Mouse (Mus musculus) neural tube, embryonic 12.5 days (tissue): ENCODE measurements at regions not wholly inside any gene's neighbourhood (a gene's known extent, or its start where the extent isn't known, plus 50 kb on each side); places are given as distances from the start of the nearest gene placed in this dataset.
A peak's percentile ranks its signal among the peaks of the same experiment; 100 is the strongest.

Source experiments
- ATAC-seq: fragments of 200-750 bp; cut with Nextera tagmentation; 2 replicates; pipeline ENCODE4 v1.8.0; 2017; ENCODE audit warnings: low read depth, mild to moderate bottlenecking, moderate TSS enrichment, moderate library complexity; ENCODE audit not compliant: low FRiP score
- H3K27ac ChIP-seq: fragments of 300-500 bp; sonication (generic); 2 replicates; pipeline ENCODE4 v1.5.1; 2016
- H3K27me3 ChIP-seq: fragments of 300-500 bp; sonication (generic); replicated peaks from 2 replicates; pipeline ENCODE4 v1.6.1; 2016; ENCODE audit warnings: mild to moderate bottlenecking
- H3K36me3 ChIP-seq: fragments of 300-500 bp; sonication (generic); 2 replicates; pipeline ENCODE4 v1.6.1; 2016; ENCODE audit warnings: mild to moderate bottlenecking
- H3K4me1 ChIP-seq: fragments of 300-500 bp; sonication (generic); 2 replicates; pipeline ENCODE4 v1.6.1; 2016
- H3K4me2 ChIP-seq: fragments of 300-500 bp; sonication (generic); replicated peaks from 2 replicates; pipeline ENCODE4 v1.6.1; 2016; ENCODE audit warnings: mild to moderate bottlenecking
- H3K4me3 ChIP-seq: fragments of 300-500 bp; sonication (generic); 2 replicates; pipeline ENCODE4 v1.5.1; 2016
- H3K9ac ChIP-seq: fragments of 300-500 bp; sonication (generic); 2 replicates; pipeline ENCODE4 v1.6.1; 2016; ENCODE audit warnings: mild to moderate bottlenecking
- H3K9me3 ChIP-seq: fragments of 300-500 bp; sonication (generic); 2 replicates; pipeline ENCODE4 v1.6.1; 2016; ENCODE audit warnings: mild to moderate bottlenecking
- WGBS: fragments of 180-500 bp; shearing (Covaris S2); methylation state at CpG from one replicate; pipeline ENCODE4 v1.1.7; 2016; 5-methylcytosine and 5-hydroxymethylcytosine counted together

DNA sequence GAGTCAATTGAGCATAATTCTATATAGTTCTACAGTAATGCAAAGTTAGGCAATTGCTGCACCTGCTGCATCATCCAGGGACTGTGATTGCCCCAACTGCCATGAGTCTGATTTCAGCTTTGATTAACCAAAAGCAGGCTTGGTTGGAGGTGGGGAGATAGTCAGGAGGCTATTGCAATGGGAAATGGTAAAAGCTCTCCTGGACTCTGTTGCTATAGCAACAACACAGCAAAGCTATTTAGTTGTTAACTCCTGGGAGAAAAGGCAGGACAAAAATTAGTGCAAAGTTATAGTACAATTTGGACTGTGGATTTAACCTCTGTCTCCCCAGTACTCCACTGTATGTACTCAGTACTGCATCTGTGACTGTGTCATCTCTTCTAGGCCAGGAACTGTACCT lies 51.7 kb upstream of the Rasgrf1 start:
- Histone ChIP-seq H3K4me3 (no peak overlapping the region), H3K27me3 (no peaks in the 10 kb centered on the region), H3K4me2 (no peak overlapping the region), H3K4me1 (no peaks in the 10 kb centered on the region), H3K27ac (no peak overlapping the region), H3K36me3 (no peaks in the 10 kb centered on the region), H3K9me3 (no peaks in the 10 kb centered on the region), H3K9ac (no peak overlapping the region)
- no peak for ATAC-seq

DNA sequence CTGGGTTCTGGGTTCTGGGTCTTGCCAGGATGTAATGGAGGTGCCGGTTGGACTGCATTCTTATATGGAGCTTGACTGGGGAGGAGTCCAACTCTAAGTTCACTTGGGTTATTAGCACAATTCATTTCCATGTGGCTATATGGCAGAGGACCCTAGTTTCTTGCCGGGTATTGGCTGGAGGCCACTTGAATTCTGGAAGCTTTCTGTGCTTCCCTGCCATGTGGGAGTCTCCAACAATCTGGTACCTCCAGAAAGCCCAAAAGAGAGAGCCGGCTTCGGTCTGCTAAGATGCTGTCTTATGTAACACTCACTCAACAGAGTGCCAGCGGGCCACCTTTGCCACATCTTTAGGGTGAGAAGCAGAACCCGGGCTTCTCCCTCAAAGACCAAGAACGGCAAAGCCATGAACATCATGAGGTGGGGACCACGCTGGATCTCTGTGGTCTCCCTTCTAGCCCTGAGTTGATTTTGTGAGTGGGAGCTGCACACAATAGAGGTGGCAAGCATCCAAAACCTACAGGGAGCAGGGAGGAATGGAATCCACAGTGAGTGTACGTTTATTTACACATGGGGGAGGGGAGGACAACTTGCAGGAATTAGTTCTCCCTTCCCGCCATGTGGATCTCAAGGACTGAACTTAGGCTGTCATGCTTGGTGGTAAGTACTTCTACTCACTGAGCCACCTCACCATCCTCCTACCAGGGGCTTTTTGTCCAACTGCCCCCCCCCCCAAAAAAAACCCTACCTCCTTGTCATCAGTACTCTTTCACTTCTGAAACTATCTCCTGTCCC lies 59.0 kb upstream of the Rasgrf1 start:
- WGBS, result 91% methylated on average over 10 of the region's 10 CpGs
- Histone ChIP-seq H3K27me3 (no peaks in the 10 kb centered on the region), H3K9ac (no peak overlapping the region), H3K27ac (no peak overlapping the region), H3K4me1 (no peaks in the 10 kb centered on the region), H3K4me2 (no peak overlapping the region), H3K4me3 (no peak overlapping the region), H3K36me3 (no peaks in the 10 kb centered on the region), H3K9me3 (no peaks in the 10 kb centered on the region)
- ATAC-seq, result no peak

GRCm38 (mm10) chr9:89849947-89850346 lies 59.8 kb upstream of the Rasgrf1 start:
- ATAC-seq, result no peak
- Histone ChIP-seq H3K4me1 (no peaks in the 10 kb centered on the region), H3K9ac (no peak overlapping the region), H3K36me3 (no peaks in the 10 kb centered on the region), H3K27me3 (no peaks in the 10 kb centered on the region), H3K27ac (no peak overlapping the region), H3K9me3 (no peaks in the 10 kb centered on the region), H3K4me3 (no peak overlapping the region), H3K4me2 (no peak overlapping the region)
- WGBS, result 89% methylated on average over 3 of the region's 3 CpGs

DNA sequence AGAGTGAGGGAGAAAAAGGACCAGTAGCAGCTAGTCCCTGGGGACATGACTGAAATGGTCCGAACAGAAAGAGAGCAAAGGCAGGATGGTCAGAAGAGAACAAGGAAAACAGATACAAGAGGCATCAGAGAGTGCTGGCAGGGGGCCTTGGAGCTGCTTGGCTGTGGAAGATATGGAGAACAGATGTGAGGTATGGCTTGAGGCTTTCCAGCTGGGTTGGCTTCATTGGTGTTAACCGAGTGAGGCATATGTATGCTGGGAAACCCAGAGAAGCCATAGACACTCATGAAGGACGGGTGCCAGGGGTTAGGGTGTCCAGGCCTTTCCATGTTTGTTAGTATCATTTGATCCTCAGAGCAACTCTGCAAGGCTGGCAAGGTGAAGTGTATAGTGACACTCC lies 61.1 kb upstream of the Rasgrf1 start:
- H3K27ac ChIP-seq, result no peak overlapping the region
- ATAC-seq, result no peak
- no peak overlapping the region for H3K9ac ChIP-seq
- no peak overlapping the region for H3K4me2 ChIP-seq
- H3K9me3 ChIP-seq, result no peaks in the 10 kb centered on the region
- no peaks in the 10 kb centered on the region for H3K27me3 ChIP-seq
- no peaks in the 10 kb centered on the region for H3K4me1 ChIP-seq
- 76% methylated on average over 3 of the region's 3 CpGs for WGBS
- H3K36me3 ChIP-seq, result no peaks in the 10 kb centered on the region
- no peak overlapping the region for H3K4me3 ChIP-seq

DNA sequence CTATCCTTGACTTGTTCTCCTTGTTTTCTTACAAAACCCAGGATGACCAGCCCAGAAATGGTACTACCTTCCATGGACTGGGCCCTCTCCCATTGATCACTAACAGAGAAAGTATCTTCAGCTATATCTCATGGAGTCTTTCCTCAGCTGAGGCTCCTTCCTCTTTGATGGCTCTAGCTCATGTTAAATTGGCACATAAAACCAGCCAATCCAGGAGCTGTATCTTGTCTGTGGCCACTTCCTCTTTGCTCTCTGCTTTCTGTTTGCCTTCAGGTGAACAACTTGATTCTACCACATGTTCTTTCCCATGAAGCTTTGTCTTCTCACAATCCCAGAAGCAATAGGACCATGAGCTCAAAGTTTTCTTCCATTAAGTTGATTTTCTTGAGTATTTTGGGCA lies 62.7 kb upstream of the Rasgrf1 start:
- no peak for ATAC-seq
- no peaks in the 10 kb centered on the region for H3K36me3 ChIP-seq
- H3K4me1 ChIP-seq, result peaks cover 7% of the 10 kb centered on the region; the same call in 1 of the 2 replicates
- H3K27ac ChIP-seq, result no peak overlapping the region
- H3K4me2 ChIP-seq, result no peak overlapping the region
- H3K27me3 ChIP-seq, result no peaks in the 10 kb centered on the region
- no peak overlapping the region for H3K4me3 ChIP-seq
- no peaks in the 10 kb centered on the region for H3K9me3 ChIP-seq
- H3K9ac ChIP-seq, result no peak overlapping the region

GRCm38 (mm10) chr9:89842776-89843089 lies 67.0 kb upstream of the Rasgrf1 start:
- no peak overlapping the region for H3K4me2 ChIP-seq
- no peak for ATAC-seq
- H3K4me1 ChIP-seq, result peaks cover 7% of the 10 kb centered on the region; the same call in 1 of the 2 replicates
- H3K27ac ChIP-seq, result no peak overlapping the region
- no peak overlapping the region for H3K9ac ChIP-seq
- WGBS, result 89% methylated on average over 8 of the region's 8 CpGs
- H3K36me3 ChIP-seq, result no peaks in the 10 kb centered on the region
- H3K27me3 ChIP-seq, result no peaks in the 10 kb centered on the region
- H3K4me3 ChIP-seq, result no peak overlapping the region
- no peaks in the 10 kb centered on the region for H3K9me3 ChIP-seq

GRCm38 (mm10) chr9:89841866-89842775 lies 67.6 kb upstream of the Rasgrf1 start:
- peak; percentile 37 for ATAC-seq
- Histone ChIP-seq H3K4me2 (no peak overlapping the region), H3K4me3 (no peak overlapping the region), H3K36me3 (no peaks in the 10 kb centered on the region), H3K27ac (no peak overlapping the region), H3K4me1 (peaks cover 7% of the 10 kb centered on the region; the same call in 1 of the 2 replicates), H3K9me3 (no peaks in the 10 kb centered on the region), H3K27me3 (no peaks in the 10 kb centered on the region), H3K9ac (no peak overlapping the region)
- WGBS, result 59% methylated on average over 12 of the region's 12 CpGs

- 45% methylated on average over 2 of the region's 2 CpGs for WGBS
- Histone ChIP-seq H3K27me3 (no peaks in the 10 kb centered on the region), H3K9me3 (no peaks in the 10 kb centered on the region), H3K4me2 (no peak overlapping the region), H3K9ac (no peak overlapping the region), H3K4me1 (peaks cover 7% of the 10 kb centered on the region; the same call in 1 of the 2 replicates), H3K36me3 (no peaks in the 10 kb centered on the region), H3K4me3 (no peak overlapping the region), H3K27ac (no peak overlapping the region)
- no peak for ATAC-seq
Measured at GRCm38 (mm10) chr9:89841371-89841770, 68.3 kb upstream of the Rasgrf1 start.

- ATAC-seq, result no peak
- no peak overlapping the region for H3K9ac ChIP-seq
- no peaks in the 10 kb centered on the region for H3K9me3 ChIP-seq
- H3K27me3 ChIP-seq, result no peaks in the 10 kb centered on the region
- H3K4me3 ChIP-seq, result no peak overlapping the region
- no peaks in the 10 kb centered on the region for H3K36me3 ChIP-seq
- H3K4me1 ChIP-seq, result no peaks in the 10 kb centered on the region
- WGBS, result 80% methylated on average over 7 of the region's 7 CpGs
- H3K27ac ChIP-seq, result no peak overlapping the region
- no peak overlapping the region for H3K4me2 ChIP-seq
Measured at GRCm38 (mm10) chr9:89836454-89837245, 73.1 kb upstream of the Rasgrf1 start.

- H3K4me2 ChIP-seq, result no peak overlapping the region
- no peaks in the 10 kb centered on the region for H3K4me1 ChIP-seq
- ATAC-seq, result no peak
- WGBS, result 87% methylated on average over 9 of the region's 9 CpGs
- H3K4me3 ChIP-seq, result no peak overlapping the region
- no peaks in the 10 kb centered on the region for H3K36me3 ChIP-seq
- H3K9me3 ChIP-seq, result no peaks in the 10 kb centered on the region
- H3K27ac ChIP-seq, result no peak overlapping the region
- H3K9ac ChIP-seq, result no peak overlapping the region
- no peaks in the 10 kb centered on the region for H3K27me3 ChIP-seq
Measured at GRCm38 (mm10) chr9:89833596-89833995, 76.1 kb upstream of the Rasgrf1 start.

DNA sequence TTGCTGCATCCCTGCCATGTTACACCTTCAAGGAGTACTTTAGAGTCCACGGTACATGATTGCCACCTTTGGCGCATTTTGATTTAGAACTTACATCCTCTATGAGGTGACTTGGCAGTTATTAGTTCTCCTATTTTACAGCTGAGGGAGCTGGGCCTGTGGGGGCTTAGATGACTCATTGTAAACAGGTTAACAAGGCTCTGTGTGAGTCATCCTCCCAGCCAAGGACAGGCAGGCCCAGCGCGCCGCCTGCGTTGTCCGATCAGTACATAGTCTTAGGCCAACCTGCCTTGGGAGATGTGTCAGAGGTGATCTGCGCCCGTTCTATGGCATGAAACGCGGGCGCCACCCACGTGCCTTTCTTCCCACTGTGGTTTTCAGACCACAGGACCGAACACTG lies 77.9 kb upstream of the Rasgrf1 start:
- H3K36me3 ChIP-seq, result no peaks in the 10 kb centered on the region
- H3K27ac ChIP-seq, result no peak overlapping the region
- H3K9me3 ChIP-seq, result no peaks in the 10 kb centered on the region
- H3K4me2 ChIP-seq, result no peak overlapping the region
- no peak overlapping the region for H3K4me3 ChIP-seq
- H3K4me1 ChIP-seq, result no peaks in the 10 kb centered on the region
- no peak overlapping the region for H3K9ac ChIP-seq
- ATAC-seq, result no peak
- 92% methylated on average over 14 of the region's 14 CpGs for WGBS
- no peaks in the 10 kb centered on the region for H3K27me3 ChIP-seq

DNA sequence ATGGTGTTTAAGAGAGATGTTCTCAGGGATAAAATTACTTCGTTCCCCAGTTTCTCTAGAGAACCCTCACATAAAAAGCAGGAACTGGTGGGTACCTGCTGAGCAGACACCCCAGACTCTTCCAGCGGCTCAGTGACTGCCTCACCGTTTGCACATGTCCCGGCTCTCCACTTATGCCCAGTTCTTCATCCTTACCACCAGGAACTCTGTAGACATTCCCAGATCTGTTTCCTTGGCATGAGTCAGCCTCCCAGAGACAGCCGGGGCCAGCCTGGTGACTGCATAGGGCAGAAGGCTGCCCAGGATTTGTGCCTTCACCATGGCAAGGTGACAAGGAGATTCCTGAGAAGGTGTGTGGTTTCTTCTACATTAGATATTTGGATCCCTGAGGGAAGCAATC lies 81.6 kb upstream of the Rasgrf1 start:
- Histone ChIP-seq H3K9ac (no peak overlapping the region), H3K4me2 (no peak overlapping the region), H3K9me3 (no peaks in the 10 kb centered on the region), H3K27ac (no peak overlapping the region), H3K27me3 (no peaks in the 10 kb centered on the region), H3K4me3 (no peak overlapping the region), H3K4me1 (no peaks in the 10 kb centered on the region), H3K36me3 (no peaks in the 10 kb centered on the region)
- no peak for ATAC-seq
- 91% methylated on average over 5 of the region's 5 CpGs for WGBS
